Mouse (Mus musculus) heart, adult 2 months (tissue): ENCODE results near the gene Stat6. TPM values are rescaled to one million over a fixed set of nuclear protein-coding genes. Genes with fewer than 3 reads are reported as not detected.

Source experiments
- DNase-seq, 2 experiments: peaks; one replicate each; pipeline ENCODE4 v3.0.0; 2021
- H3K27ac ChIP-seq: fragments of 200-600 bp; 2 replicates; pipeline ENCODE4 v1.8.1; 2022
- H3K27me3 ChIP-seq: fragments of 200-500 bp; 2 replicates; pipeline ENCODE4 v1.6.1; 2012; ENCODE audit warnings: mild to moderate bottlenecking, low read length, inconsistent platforms, mixed read lengths; ENCODE audit not compliant: control insufficient read depth, insufficient read depth
- H3K36me3 ChIP-seq: fragments of 200-500 bp; 2 replicates; pipeline ENCODE4 v1.6.1; 2012; ENCODE audit warnings: low read length, inconsistent platforms; ENCODE audit not compliant: control insufficient read depth, insufficient read depth
- H3K4me1 ChIP-seq: fragments of 200-500 bp; 2 replicates; pipeline ENCODE4 v1.6.1; 2011; ENCODE audit warnings: low read length; ENCODE audit not compliant: control insufficient read depth, insufficient read depth
- H3K4me3 ChIP-seq: fragments of 200-600 bp; 2 replicates; pipeline ENCODE4 v1.8.1; 2022
- H3K79me2 ChIP-seq: fragments of 200-500 bp; replicated peaks from 2 replicates; pipeline ENCODE4 v1.6.1; 2012; ENCODE audit warnings: mild to moderate bottlenecking, inconsistent platforms, low read length, moderate library complexity, mixed read lengths; ENCODE audit not compliant: control insufficient read depth, insufficient read depth
- H3K9ac ChIP-seq: fragments of 200-500 bp; 2 replicates; pipeline ENCODE4 v1.6.1; 2012; ENCODE audit warnings: low read depth, mild to moderate bottlenecking, control low read depth, inconsistent platforms, low read length, mixed read lengths
- CTCF ChIP-seq: fragments of 200-600 bp; IDR thresholded peaks from 2 replicates; pipeline ENCODE4 v1.8.1; 2022; ENCODE audit warnings: antibody characterized with exemption, mild to moderate bottlenecking, moderate library complexity
- EP300 ChIP-seq: fragments of 200-500 bp; IDR thresholded peaks from 2 replicates; pipeline ENCODE4 v1.6.1; 2011; ENCODE audit warnings: low read depth, low read length, control low read depth; ENCODE audit not compliant: insufficient read depth
- POLR2A ChIP-seq: fragments of 200-500 bp; IDR thresholded peaks from 2 replicates; pipeline ENCODE4 v1.6.1; 2011; ENCODE audit warnings: mild to moderate bottlenecking, low read depth, low read length, control low read depth; ENCODE audit not compliant: insufficient read depth
- WGBS: fragments of 180-500 bp; shearing (Covaris S2); methylation state at CpG from one replicate; pipeline ENCODE4 v1.1.7; 2018; 5-methylcytosine and 5-hydroxymethylcytosine counted together
- intact Hi-C: fragments of 180-260 bp; cut with DNase I; formaldehyde crosslinking; loops from one replicate; pipeline ENCODE4 v1.15.1; 2025
- polyA plus RNA-seq: library from polyadenylated mRNA; depleted of rRNA; stranded (reverse); fragments of >200 nt; gene quantifications from 2 replicates; pipeline ENCODE4 v1.2.3, GENCODE M21; 2012
- total RNA-seq, 2 experiments: library from RNA; stranded (reverse); gene quantifications; 2 replicates each; pipeline ENCODE4 v1.2.3; 2021

Stat6 gene
- total and polyA plus RNA-seq, 3 experiments = 43.7 to 49.5 (median 43.9) TPM

DNA sequence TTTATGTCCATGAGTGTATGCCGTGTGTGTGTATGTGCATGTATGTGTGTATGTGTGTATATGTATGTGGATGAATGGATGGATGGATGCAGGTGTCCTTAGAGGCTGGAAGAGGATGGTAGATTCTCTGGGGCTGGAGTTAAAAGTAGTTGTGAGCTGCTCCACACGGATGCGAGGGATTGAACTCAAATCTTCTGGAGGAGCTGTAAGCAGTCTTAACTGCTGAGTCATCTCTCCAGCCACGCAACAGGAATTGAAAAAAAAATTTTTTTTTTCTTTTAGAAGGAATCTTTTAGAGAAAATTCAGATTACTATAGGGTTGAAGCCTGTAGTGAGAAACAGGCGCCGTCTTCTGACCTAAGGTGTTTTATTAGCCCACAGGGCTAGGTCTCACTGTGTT lies 40.1 kb downstream of the Stat6 start:
- TF ChIP-seq CTCF (no peak), EP300 (no peak), POLR2A (no peak)
- Histone ChIP-seq H3K36me3 (no peaks in the 10 kb centered on the region), H3K79me2 (no peaks in the 10 kb centered on the region), H3K4me1 (no peaks in the 10 kb centered on the region; the same call in 1 of the 2 replicates), H3K27me3 (no peaks in the 10 kb centered on the region), H3K4me3 (no peak overlapping the region), H3K27ac (no peak overlapping the region), H3K9ac (no peak overlapping the region)
- DNase-seq = no peak
- WGBS = 79% methylated on average over 6 of the region's 6 CpGs
- intact Hi-C loops = no loop called here

DNA sequence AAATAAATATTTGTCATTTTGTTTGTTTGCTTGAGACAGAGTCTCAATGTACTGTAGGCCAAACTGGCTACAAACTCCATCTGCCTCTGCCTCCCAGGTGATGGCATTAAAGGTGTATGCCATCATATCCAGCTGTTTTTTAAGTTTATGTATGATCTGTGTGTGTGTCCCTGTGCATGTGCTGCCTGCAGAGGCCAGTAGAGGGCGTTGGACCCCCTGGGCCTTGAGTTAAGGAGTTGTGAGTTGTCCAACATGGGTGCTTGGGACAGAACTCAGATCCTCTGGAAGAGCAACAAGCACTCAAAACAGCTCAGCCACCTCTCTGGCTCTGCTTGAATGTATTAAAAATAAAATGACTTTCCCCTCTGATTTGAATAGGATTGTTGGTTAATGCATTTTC lies 48.3 kb downstream of the Stat6 start:
- H3K27ac ChIP-seq = no peak overlapping the region
- H3K79me2 ChIP-seq = no peaks in the 10 kb centered on the region
- no peaks in the 10 kb centered on the region for H3K4me1 ChIP-seq
- no peak for TF ChIP-seq POLR2A
- no peak for TF ChIP-seq CTCF
- TF ChIP-seq EP300 = no peak
- no peak for DNase-seq
- no peak overlapping the region for H3K9ac ChIP-seq
- WGBS = 17% methylated on average over 1 of the region's 1 CpGs
- H3K27me3 ChIP-seq = no peaks in the 10 kb centered on the region
- no peak overlapping the region for H3K4me3 ChIP-seq
- no peaks in the 10 kb centered on the region for H3K36me3 ChIP-seq
- intact Hi-C loops = loop anchor here (5.0 to 10.0 kb wide), 2 partner anchors 41 to 314 kb away; partner anchors contain the start of gene Hsd17b6

DNA sequence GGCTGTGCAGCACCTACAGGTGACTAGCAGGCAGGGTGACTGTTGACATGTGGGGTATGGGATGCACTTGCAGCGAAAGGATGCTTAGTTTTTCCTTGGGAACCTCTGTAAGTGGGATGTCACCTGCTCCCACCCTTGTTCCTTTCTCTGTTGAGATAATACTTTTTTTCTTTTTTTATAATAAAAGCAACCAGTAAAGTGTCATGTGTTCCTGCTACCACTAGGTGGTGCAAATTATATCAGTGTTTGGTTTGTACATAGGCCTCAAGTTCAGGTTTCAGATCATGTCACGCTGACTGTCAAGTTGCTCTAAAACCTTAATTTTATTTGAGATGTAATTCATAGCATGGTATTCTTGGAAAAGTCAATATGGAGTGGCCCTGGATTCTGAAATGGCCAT lies 51.9 kb downstream of the Stat6 start:
- no peak for DNase-seq
- intact Hi-C loops = loop anchor here (1.0 to 10.0 kb wide), 3 partner anchors 38 to 310 kb away; partner anchors contain the start of gene Hsd17b6
- Histone ChIP-seq H3K4me1 (no peaks in the 10 kb centered on the region), H3K27me3 (no peaks in the 10 kb centered on the region), H3K79me2 (no peaks in the 10 kb centered on the region), H3K4me3 (no peak overlapping the region), H3K27ac (no peak overlapping the region), H3K36me3 (no peaks in the 10 kb centered on the region), H3K9ac (no peak overlapping the region)
- TF ChIP-seq EP300 (no peak), POLR2A (no peak), CTCF (peak; percentile 94)
- 51% methylated on average over 2 of the region's 2 CpGs for WGBS

DNA sequence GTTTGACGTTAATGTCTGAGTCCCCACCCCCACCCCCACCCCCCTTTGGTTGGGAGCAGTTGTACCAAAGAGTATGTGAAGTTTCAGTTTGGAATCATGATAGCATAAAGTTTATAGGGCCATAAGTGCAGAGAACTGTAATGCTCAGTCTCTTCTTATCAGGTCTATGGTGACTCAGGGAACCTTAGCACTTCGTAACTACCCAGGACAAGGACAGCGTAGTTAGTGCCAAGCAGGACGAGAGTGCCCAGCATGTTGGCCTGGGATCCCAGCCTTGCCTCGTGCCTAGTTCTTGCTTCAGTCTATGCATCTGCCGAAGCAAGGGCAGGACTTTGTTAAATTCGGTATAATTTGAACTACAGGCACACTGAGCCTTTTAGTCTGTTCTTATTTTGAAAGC lies 53.0 kb downstream of the Stat6 start:
- Histone ChIP-seq H3K4me1 (no peaks in the 10 kb centered on the region), H3K27me3 (no peaks in the 10 kb centered on the region), H3K36me3 (no peaks in the 10 kb centered on the region), H3K9ac (no peak overlapping the region), H3K79me2 (no peaks in the 10 kb centered on the region), H3K27ac (no peak overlapping the region), H3K4me3 (no peak overlapping the region)
- DNase-seq = no peak
- TF ChIP-seq EP300 (no peak), POLR2A (no peak), CTCF (no peak)
- 87% methylated on average over 7 of the region's 7 CpGs for WGBS
- intact Hi-C loops = loop anchor here (10.0 kb wide), 1 partner anchor 309 kb away; the partner anchor contains the start of gene Hsd17b6

DNA sequence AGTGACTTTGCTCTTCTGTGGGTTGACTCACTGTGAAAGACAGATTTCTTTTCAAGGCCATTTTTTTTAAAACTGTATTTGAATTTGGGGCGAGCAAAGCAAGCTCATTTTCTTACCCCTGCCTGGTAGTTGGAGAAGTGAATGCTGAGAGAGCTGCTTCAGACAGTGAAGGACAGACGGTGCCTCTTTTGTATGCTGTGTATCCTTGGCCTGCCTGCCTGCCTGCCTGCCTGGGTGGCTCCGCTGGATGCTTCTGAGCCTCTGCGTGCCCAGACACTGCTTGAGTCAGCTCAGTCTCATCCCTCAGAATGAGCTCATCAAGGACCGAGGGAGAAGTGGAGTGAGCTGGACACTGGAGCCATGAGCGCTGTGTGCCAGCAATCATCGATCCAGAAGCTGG lies 56.2 kb downstream of the Stat6 start:
- intact Hi-C loops = loop anchor here (10.0 kb wide), 1 partner anchor 306 kb away; the partner anchor contains the start of gene Hsd17b6
- H3K4me3 ChIP-seq = no peak overlapping the region
- no peak overlapping the region for H3K27ac ChIP-seq
- H3K4me1 ChIP-seq = no peaks in the 10 kb centered on the region
- 94% methylated on average over 7 of the region's 7 CpGs for WGBS
- H3K79me2 ChIP-seq = no peaks in the 10 kb centered on the region
- TF ChIP-seq CTCF = no peak
- no peak for TF ChIP-seq POLR2A
- no peak for TF ChIP-seq EP300
- H3K9ac ChIP-seq = no peak overlapping the region
- no peaks in the 10 kb centered on the region for H3K36me3 ChIP-seq
- no peaks in the 10 kb centered on the region for H3K27me3 ChIP-seq
- no peak for DNase-seq

DNA sequence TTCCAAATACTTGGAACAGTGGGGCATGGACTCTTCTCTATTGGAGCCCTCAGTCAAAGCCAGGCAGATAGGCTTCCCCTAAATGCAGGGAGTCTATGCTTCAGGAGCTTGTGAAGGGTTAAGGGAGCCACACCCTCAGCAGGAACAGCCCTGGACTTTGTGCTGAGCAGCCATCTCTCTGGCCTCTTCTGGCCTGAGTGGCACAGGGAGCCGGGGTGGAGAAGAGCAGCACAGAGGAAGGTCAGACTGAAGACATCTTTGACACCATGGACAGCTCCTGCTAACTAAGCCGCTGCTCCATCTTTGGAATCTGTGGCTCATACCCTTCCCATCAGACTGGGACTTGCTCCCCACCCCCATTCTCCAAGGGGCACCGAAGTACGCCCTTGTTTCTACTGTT lies 60.5 kb downstream of the Stat6 start:
- 41% methylated on average over 4 of the region's 4 CpGs for WGBS
- no peak for DNase-seq
- Histone ChIP-seq H3K4me1 (peaks cover 1% of the 10 kb centered on the region; the same call in 1 of the 2 replicates), H3K79me2 (no peaks in the 10 kb centered on the region), H3K9ac (no peak overlapping the region), H3K36me3 (no peaks in the 10 kb centered on the region), H3K4me3 (no peak overlapping the region), H3K27me3 (no peaks in the 10 kb centered on the region), H3K27ac (no peak overlapping the region)
- TF ChIP-seq EP300 (no peak), POLR2A (no peak), CTCF (no peak)
- intact Hi-C loops = no loop called here
